8 mouse cellular contexts compared by ENCODE assay signal in genomic region chr4:149736581-149736980, GRCm38 (mm10). TPM values are rescaled to one million over a fixed set of nuclear protein-coding genes. Genes with fewer than 3 reads are reported as not detected.
DNase-seq lines count a peak whose midpoint lies in the region; ATAC-seq and TF ChIP-seq lines count a peak whose summit lies in the region.

No protein-coding gene starts in this region.

- no peak for TF ChIP-seq POLR2A in liver, adult 2 months (IDR thresholded peaks at IDR 0.05; ENCODE audit: extremely low read depth, insufficient read depth, low read length)

- TF ChIP-seq CTCF in liver, adult 2 months (IDR thresholded peaks at IDR 0.05; ENCODE audit: low read depth, low read length), result no peak
- TF ChIP-seq CTCF in lung, postnatal 0 days (IDR thresholded peaks at IDR 0.05), result no peak

- DNase-seq in liver, adult 2 months (ENCODE audit: extremely low read depth, low read depth, low spot score), result peak; percentile 88
- no peak for DNase-seq in liver
- DNase-seq in cerebellum, adult 9-10 months, result peak; percentile 97
- DNase-seq in heart, adult 11 months, result peak; percentile 98
- peak; percentile 64 for DNase-seq in kidney, adult 11 months
- DNase-seq in lung, postnatal 0 days (ENCODE audit: low spot score), result no peak
- peak; percentile 46 to 70 for DNase-seq in urinary bladder, postnatal 36 days (ENCODE audit: low spot score in 2 of 2)
- DNase-seq in thymus, postnatal 4 days, result no peak

- H3K9me3 ChIP-seq in lung, postnatal 0 days (ENCODE audit: low read length), result no peaks in the 10 kb centered on the region

- peaks cover 14% of the 10 kb centered on the region for H3K4me1 ChIP-seq in liver, adult 2 months (ENCODE audit: control insufficient read depth, insufficient read depth, low read length)
- peaks cover 7% of the 10 kb centered on the region; the same call in 1 of the 2 replicates for H3K4me1 ChIP-seq in lung, postnatal 0 days (ENCODE audit: insufficient read depth, low read depth, low read length)

- no peaks in the 10 kb centered on the region for H3K27me3 ChIP-seq in liver, adult 2 months (ENCODE audit: control insufficient read depth, insufficient read depth, low read length)
- no peaks in the 10 kb centered on the region for H3K27me3 ChIP-seq in lung, postnatal 0 days (replicated peaks; ENCODE audit: insufficient read depth, low read length)

- 5% methylated on average over 4 of the region's 4 CpGs for WGBS in liver, adult 2 months
- 16% methylated on average over 4 of the region's 4 CpGs for WGBS in lung, postnatal 0 days

- H3K4me2 ChIP-seq in lung, postnatal 0 days (replicated peaks; ENCODE audit: low read depth, low read length), result peak overlapping the region; percentile 96; the same call in 1 of the 2 replicates

- no peak for ATAC-seq in lung, postnatal 0 days

- no peak overlapping the region; the same call in 1 of the 2 replicates for H3K4me3 ChIP-seq in liver, adult 2 months (ENCODE audit: insufficient read depth, low read depth, low read length)
- H3K4me3 ChIP-seq in lung, postnatal 0 days (ENCODE audit: low read depth, low read length), result no peak overlapping the region

- TF ChIP-seq EP300 in lung, postnatal 0 days (IDR thresholded peaks at IDR 0.05), result no peak

- peaks cover 30% of the 10 kb centered on the region; the same call in 1 of the 2 replicates for H3K79me2 ChIP-seq in liver, adult 2 months (ENCODE audit: control insufficient read depth, insufficient read depth, low read length)

- peak overlapping the region; percentile 84; the same call in 1 of the 2 replicates for H3K9ac ChIP-seq in liver, adult 2 months (ENCODE audit: low read depth, low read length)
- H3K9ac ChIP-seq in lung, postnatal 0 days (replicated peaks; ENCODE audit: low read depth), result no peak overlapping the region

- H3K27ac ChIP-seq in liver, adult 2 months (replicated peaks; ENCODE audit: insufficient read depth, low read depth, low read length), result peak overlapping the region; percentile 58; the same call in 1 of the 2 replicates
- H3K27ac ChIP-seq in lung, postnatal 0 days (ENCODE audit: low read length), result no peak overlapping the region

- H3K36me3 ChIP-seq in liver, adult 2 months (ENCODE audit: control insufficient read depth, insufficient read depth, low read length), result no peaks in the 10 kb centered on the region
- H3K36me3 ChIP-seq in lung, postnatal 0 days (ENCODE audit: insufficient read depth, low read length), result no peaks in the 10 kb centered on the region

RNA-seq across cellular contexts. Expression of gene Tmem201, which starts 1.3 kb away (rescaled TPM):
- 6.5 and 8.2 TPM in 2 replicates for total RNA-seq in liver, adult 2 months (2014; rRNA removed)
- 23.4 and 25.2 TPM in 2 replicates for polyA plus RNA-seq in liver, adult 2 months (2012; rRNA removed)
- polyA plus RNA-seq in lung, postnatal 0 days (2015; fragmentation: Nextera tagmentation; extraction: Ambion mirVana), result 8.2 and 9.4 TPM in 2 replicates

RNA-seq across cellular contexts. Expression of gene Pik3cd, which starts 34.2 kb away (rescaled TPM):
- 2.3 and 3.0 TPM in 2 replicates for total RNA-seq in liver, adult 2 months (2014; rRNA removed)
- 1.6 and 2.2 TPM in 2 replicates for polyA plus RNA-seq in liver, adult 2 months (2012; rRNA removed)
- 3.8 and 4.0 TPM in 2 replicates for polyA plus RNA-seq in lung, postnatal 0 days (2015; fragmentation: Nextera tagmentation; extraction: Ambion mirVana)

RNA-seq across cellular contexts. Expression of gene Slc25a33, which starts 37.5 kb away (rescaled TPM):
- total RNA-seq in liver, adult 2 months (2014; rRNA removed), result 14.3 and 21.5 TPM in 2 replicates
- polyA plus RNA-seq in liver, adult 2 months (2012; rRNA removed), result 11.0 and 12.7 TPM in 2 replicates
- 7.4 and 8.6 TPM in 2 replicates for polyA plus RNA-seq in lung, postnatal 0 days (2015; fragmentation: Nextera tagmentation; extraction: Ambion mirVana)

Comparison
In these comparisons a context has a peak if more than half of its experiments do, and no peak if none do; other contexts are left out.
1. DNase-seq: peak in liver, adult 2 months (single experiment), cerebellum, adult 9-10 months (single experiment), heart, adult 11 months (single experiment), kidney, adult 11 months (single experiment) and urinary bladder, postnatal 36 days (2 of 2); none in liver (single experiment), lung, postnatal 0 days (single experiment) and thymus, postnatal 4 days (single experiment).